Mouse (Mus musculus): ENCODE measurements around the gene Olfr1496. TPM values are rescaled to one million over a fixed set of nuclear protein-coding genes. Genes with fewer than 3 reads are reported as not detected.
"Not testable (repeated sequence)": the region's sequence is repeated elsewhere in the genome, so short reads cannot be mapped to it uniquely, and the experiment has no call there.

Olfr1496 gene
- polyA plus RNA-seq (2015; fragmentation: Nextera tagmentation; extraction: Ambion mirVana), result not detected in 2 replicates

- Histone ChIP-seq H3K27me3 (no peaks in the 10 kb centered on the region), H3K4me2 (no peak within 1 kb of the TSS), H3K9me3 (no peaks in the 10 kb centered on the region), H3K4me1 (no peaks in the 10 kb centered on the region), H3K27ac (no peak within 1 kb of the TSS), H3K36me3 (no peaks in the 10 kb centered on the region), H3K9ac (no peak within 1 kb of the TSS), H3K4me3 (no peak within 1 kb of the TSS)
- 77% methylated on average over 1 of the region's 1 CpGs for WGBS
- no peak for ATAC-seq (ENCODE audit: borderline replicate concordance, extremely low read depth, low FRiP score, low TSS enrichment)
These were observed at the start of gene Olfr1496 for GRCm38 (mm10) chr19:13777578-13777977. Olfr1496 (plus strand) TSS chr19:13777878.

- H3K4me2 ChIP-seq, result no peak within 1 kb of the TSS
- no peaks in the 10 kb centered on the region for H3K9me3 ChIP-seq
- no peak within 1 kb of the TSS for H3K27ac ChIP-seq
- no peak within 1 kb of the TSS for H3K4me3 ChIP-seq
- no peak for ATAC-seq (ENCODE audit: borderline replicate concordance, extremely low read depth, low FRiP score, low TSS enrichment)
- H3K36me3 ChIP-seq, result no peaks in the 10 kb centered on the region
- no peaks in the 10 kb centered on the region for H3K27me3 ChIP-seq
- no peaks in the 10 kb centered on the region for H3K4me1 ChIP-seq
- 85% methylated on average over 4 of the region's 4 CpGs for WGBS
- no peak within 1 kb of the TSS for H3K9ac ChIP-seq
These were observed 38.2 kb upstream of the Olfr1496 start, which contains the start of gene Olfr1494 for GRCm38 (mm10) chr19:13739428-13739827. Olfr1494 (plus strand) TSS chr19:13739728.

- H3K9ac ChIP-seq, result no peak overlapping the region
- H3K4me2 ChIP-seq, result no peak overlapping the region
- H3K9me3 ChIP-seq, result no peaks in the 10 kb centered on the region
- H3K27ac ChIP-seq, result no peak overlapping the region
- H3K27me3 ChIP-seq, result no peaks in the 10 kb centered on the region
- 71% methylated on average over 1 of the region's 1 CpGs for WGBS
- ATAC-seq (ENCODE audit: borderline replicate concordance, extremely low read depth, low FRiP score, low TSS enrichment), result no peak
- H3K36me3 ChIP-seq, result no peaks in the 10 kb centered on the region
- no peaks in the 10 kb centered on the region for H3K4me1 ChIP-seq
- H3K4me3 ChIP-seq, result no peak overlapping the region
These were observed 28.3 kb upstream of the Olfr1496 start for GRCm38 (mm10) chr19:13749366-13749765.

- H3K4me3 ChIP-seq, result no peak within 1 kb of the TSS
- no peaks in the 10 kb centered on the region for H3K27me3 ChIP-seq
- H3K4me2 ChIP-seq, result no peak within 1 kb of the TSS
- H3K36me3 ChIP-seq, result no peaks in the 10 kb centered on the region
- no peak for ATAC-seq (ENCODE audit: borderline replicate concordance, extremely low read depth, low FRiP score, low TSS enrichment)
- 83% methylated on average over 3 of the region's 3 CpGs for WGBS
- no peak within 1 kb of the TSS for H3K27ac ChIP-seq
- no peak within 1 kb of the TSS for H3K9ac ChIP-seq
- H3K4me1 ChIP-seq, result no peaks in the 10 kb centered on the region
- H3K9me3 ChIP-seq, result no peaks in the 10 kb centered on the region
These were observed 13.4 kb upstream of the Olfr1496 start, which contains the start of gene Olfr1495 for GRCm38 (mm10) chr19:13764306-13764705. Olfr1495 (plus strand) TSS chr19:13764606.

DNA sequence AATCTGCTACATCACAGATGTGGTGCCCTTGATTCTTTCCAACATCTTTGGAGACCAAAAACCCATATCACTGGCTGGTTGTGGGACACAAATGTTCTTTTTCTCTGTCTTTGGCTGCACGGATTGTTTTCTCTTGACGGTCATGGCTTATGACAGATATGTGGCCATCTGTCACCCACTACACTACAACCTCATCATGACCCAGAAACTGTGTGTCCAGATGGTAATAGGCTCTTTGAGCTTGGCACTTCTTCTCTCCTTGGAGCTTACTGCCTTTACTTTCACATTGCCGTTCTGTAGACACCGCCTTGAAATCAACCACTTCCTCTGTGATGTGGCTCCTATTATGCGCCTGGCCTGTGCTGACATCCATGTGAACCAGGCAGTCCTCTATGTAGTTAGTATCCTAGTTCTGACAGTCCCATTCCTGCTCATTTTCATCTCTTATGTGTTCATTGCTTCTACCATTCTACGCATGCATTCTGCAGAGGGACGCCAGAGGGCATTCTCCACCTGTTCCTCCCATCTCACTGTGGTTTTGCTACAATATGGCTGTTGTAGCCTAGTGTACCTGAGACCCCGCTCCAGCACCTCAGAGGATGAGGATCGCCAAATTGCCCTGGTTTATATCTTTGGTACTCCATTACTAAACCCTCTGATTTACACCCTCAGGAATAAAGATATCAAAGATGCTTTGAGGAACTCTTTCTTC is 9.0 kb upstream of the Olfr1496 start:
- WGBS, result 86% methylated on average over 9 of the region's 9 CpGs

GRCm38 (mm10) chr19:13798102-13798501 is 20.4 kb downstream of the Olfr1496 start, which contains the start of gene Olfr1497:
Olfr1497 (minus strand) TSS chr19:13798202.
- Histone ChIP-seq H3K9ac (no peak within 1 kb of the TSS), H3K4me1 (no peaks in the 10 kb centered on the region), H3K4me3 (no peak within 1 kb of the TSS), H3K9me3 (no peaks in the 10 kb centered on the region), H3K36me3 (no peaks in the 10 kb centered on the region), H3K4me2 (no peak within 1 kb of the TSS), H3K27ac (no peak within 1 kb of the TSS), H3K27me3 (no peaks in the 10 kb centered on the region)
- ATAC-seq (ENCODE audit: borderline replicate concordance, extremely low read depth, low FRiP score, low TSS enrichment), result no peak

More for the DNA sequence above, 9.0 kb upstream of the Olfr1496 start:
- Histone ChIP-seq H3K4me1 (no peaks in the 10 kb centered on the region), H3K9ac (no peak overlapping the region), H3K27me3 (no peaks in the 10 kb centered on the region), H3K36me3 (no peaks in the 10 kb centered on the region), H3K4me3 (no peak overlapping the region), H3K9me3 (no peaks in the 10 kb centered on the region), H3K4me2 (no peak overlapping the region), H3K27ac (no peak overlapping the region)
- ATAC-seq (ENCODE audit: borderline replicate concordance, extremely low read depth, low FRiP score, low TSS enrichment), result no peak

GRCm38 (mm10) chr19:13805486-13805885 is 27.8 kb downstream of the Olfr1496 start:
- not testable (repeated sequence) for H3K4me2 ChIP-seq; H3K4me3 ChIP-seq; H3K27me3 ChIP-seq; H3K27ac ChIP-seq; H3K4me1 ChIP-seq; H3K9ac ChIP-seq; H3K9me3 ChIP-seq; ATAC-seq (ENCODE audit: borderline replicate concordance, extremely low read depth, low FRiP score, low TSS enrichment); H3K36me3 ChIP-seq
- 53% methylated on average over 1 of the region's 1 CpGs for WGBS

- Histone ChIP-seq H3K9me3 (no peaks in the 10 kb centered on the region), H3K4me2 (no peak overlapping the region), H3K4me1 (no peaks in the 10 kb centered on the region), H3K36me3 (no peaks in the 10 kb centered on the region), H3K4me3 (no peak overlapping the region), H3K27me3 (no peaks in the 10 kb centered on the region), H3K27ac (no peak overlapping the region), H3K9ac (no peak overlapping the region)
- no peak for ATAC-seq (ENCODE audit: borderline replicate concordance, extremely low read depth, low FRiP score, low TSS enrichment)
- 50% methylated on average over 2 of the region's 2 CpGs for WGBS
These were observed 35.1 kb downstream of the Olfr1496 start for GRCm38 (mm10) chr19:13812823-13813222.

GRCm38 (mm10) chr19:13818827-13819226 is 41.1 kb downstream of the Olfr1496 start:
- Histone ChIP-seq H3K4me3 (no peak overlapping the region), H3K36me3 (no peaks in the 10 kb centered on the region), H3K27me3 (no peaks in the 10 kb centered on the region), H3K27ac (no peak overlapping the region), H3K4me1 (no peaks in the 10 kb centered on the region), H3K9me3 (no peaks in the 10 kb centered on the region), H3K4me2 (no peak overlapping the region), H3K9ac (no peak overlapping the region)
- WGBS, result 36% methylated on average over 5 of the region's 5 CpGs
- no peak for ATAC-seq (ENCODE audit: borderline replicate concordance, extremely low read depth, low FRiP score, low TSS enrichment)

GRCm38 (mm10) chr19:13819347-13819746 is 41.7 kb downstream of the Olfr1496 start, which contains the start of gene Olfr1499:
Olfr1499 (minus strand) TSS chr19:13819447.
- ATAC-seq (ENCODE audit: borderline replicate concordance, extremely low read depth, low FRiP score, low TSS enrichment), result no peak
- H3K4me2 ChIP-seq, result no peak within 1 kb of the TSS
- no peak within 1 kb of the TSS for H3K4me3 ChIP-seq
- H3K27ac ChIP-seq, result no peak within 1 kb of the TSS
- H3K4me1 ChIP-seq, result no peaks in the 10 kb centered on the region
- no peak within 1 kb of the TSS for H3K9ac ChIP-seq
- no peaks in the 10 kb centered on the region for H3K27me3 ChIP-seq
- no peaks in the 10 kb centered on the region for H3K9me3 ChIP-seq
- H3K36me3 ChIP-seq, result no peaks in the 10 kb centered on the region

- Histone ChIP-seq H3K9ac (no peak overlapping the region), H3K27me3 (no peaks in the 10 kb centered on the region), H3K4me3 (no peak overlapping the region), H3K4me1 (no peaks in the 10 kb centered on the region), H3K9me3 (no peaks in the 10 kb centered on the region), H3K27ac (no peak overlapping the region), H3K4me2 (no peak overlapping the region), H3K36me3 (no peaks in the 10 kb centered on the region)
- no peak for ATAC-seq (ENCODE audit: borderline replicate concordance, extremely low read depth, low FRiP score, low TSS enrichment)
- 47% methylated on average over 5 of the region's 5 CpGs for WGBS
These were observed 43.2 kb downstream of the Olfr1496 start for GRCm38 (mm10) chr19:13820847-13821246.

- 80% methylated on average over 3 of the region's 3 CpGs for WGBS
- H3K9ac ChIP-seq, result no peak overlapping the region
These were observed 50.8 kb downstream of the Olfr1496 start for GRCm38 (mm10) chr19:13828447-13828846.

More at GRCm38 (mm10) chr19:13828447-13828846, 50.8 kb downstream of the Olfr1496 start:
- Histone ChIP-seq H3K4me2 (no peak overlapping the region), H3K4me3 (no peak overlapping the region), H3K4me1 (no peaks in the 10 kb centered on the region), H3K9me3 (no peaks in the 10 kb centered on the region), H3K27me3 (no peaks in the 10 kb centered on the region), H3K27ac (no peak overlapping the region), H3K36me3 (no peaks in the 10 kb centered on the region)
- no peak for ATAC-seq (ENCODE audit: borderline replicate concordance, extremely low read depth, low FRiP score, low TSS enrichment)

Measured in lung, embryonic 15.5 days (tissue).